Mouse (Mus musculus) midbrain, embryonic 10.5 days (tissue): Measurements from ENCODE around the gene Fus. TPM values are rescaled to one million over a fixed set of nuclear protein-coding genes. Genes with fewer than 3 reads are reported as not detected.

Experiments
- DNase-seq: peaks from one replicate; pipeline ENCODE4 v3.0.0-alpha.2; 2017; ENCODE audit warnings: low spot score
- H3K27ac ChIP-seq: fragments of 300-500 bp; sonication (generic); replicated peaks from 2 replicates; pipeline ENCODE4 v1.5.1; 2016; ENCODE audit warnings: mild to moderate bottlenecking
- H3K27me3 ChIP-seq: fragments of 300-500 bp; sonication (generic); 2 replicates; pipeline ENCODE4 v1.6.1; 2016; ENCODE audit warnings: low read depth, mild to moderate bottlenecking; ENCODE audit not compliant: poor library complexity, severe bottlenecking
- H3K36me3 ChIP-seq: fragments of 300-500 bp; sonication (generic); 2 replicates; pipeline ENCODE4 v1.6.1; 2016; ENCODE audit warnings: mild to moderate bottlenecking, moderate library complexity
- H3K4me1 ChIP-seq: fragments of 300-500 bp; sonication (generic); 2 replicates; pipeline ENCODE4 v1.6.1; 2016
- H3K4me3 ChIP-seq: fragments of 300-500 bp; sonication (generic); 2 replicates; pipeline ENCODE4 v1.5.1; 2016; ENCODE audit warnings: mild to moderate bottlenecking, moderate library complexity
- H3K9me3 ChIP-seq: fragments of 300-500 bp; sonication (generic); replicated peaks from 2 replicates; pipeline ENCODE4 v1.6.1; 2016; ENCODE audit warnings: mild to moderate bottlenecking
- WGBS: fragments of 180-500 bp; shearing (Covaris S2); methylation state at CpG from one replicate; pipeline ENCODE4 v1.1.7; 2016; 5-methylcytosine and 5-hydroxymethylcytosine counted together
- polyA plus RNA-seq: library from polyadenylated mRNA; unstranded; fragments of >200 nt; fragmentation: Nextera tagmentation; extraction: Ambion mirVana; gene quantifications from 2 replicates; pipeline ENCODE4 v1.2.1, GENCODE M21; 2016

The Fus gene
- polyA plus RNA-seq, 1 experiment from 2014 or later: 336 TPM

- Histone ChIP-seq H3K27ac (no peak overlapping the region), H3K27me3 (no peaks in the 10 kb centered on the region), H3K9me3 (no peaks in the 10 kb centered on the region), H3K36me3 (no peaks in the 10 kb centered on the region), H3K4me1 (no peaks in the 10 kb centered on the region), H3K4me3 (no peak overlapping the region)
- 87% methylated on average over 2 of the region's 2 CpGs for WGBS
- no peak for DNase-seq
Measured at GRCm38 (mm10) chr7:128019187-128019586, 51.9 kb downstream of the Fus start.

GRCm38 (mm10) chr7:128022974-128023373 is 55.7 kb downstream of the Fus start:
- 63% methylated on average over 8 of the region's 8 CpGs for WGBS
- H3K4me3 ChIP-seq: no peak overlapping the region
- no peaks in the 10 kb centered on the region for H3K36me3 ChIP-seq
- DNase-seq: no peak
- no peaks in the 10 kb centered on the region for H3K27me3 ChIP-seq
- H3K27ac ChIP-seq: no peak overlapping the region
- H3K9me3 ChIP-seq: no peaks in the 10 kb centered on the region
- no peaks in the 10 kb centered on the region for H3K4me1 ChIP-seq

GRCm38 (mm10) chr7:128023565-128023964 is 56.3 kb downstream of the Fus start:
- no peak overlapping the region for H3K27ac ChIP-seq
- DNase-seq: no peak
- 96% methylated on average over 4 of the region's 4 CpGs for WGBS

GRCm38 (mm10) chr7:128024364-128024763 is 57.1 kb downstream of the Fus start:
- Histone ChIP-seq H3K27ac (no peak overlapping the region), H3K4me1 (no peaks in the 10 kb centered on the region), H3K4me3 (no peak overlapping the region), H3K27me3 (no peaks in the 10 kb centered on the region), H3K9me3 (no peaks in the 10 kb centered on the region), H3K36me3 (no peaks in the 10 kb centered on the region)
- DNase-seq: no peak
- WGBS: 95% methylated on average over 9 of the region's 9 CpGs

More at GRCm38 (mm10) chr7:128023565-128023964, 56.3 kb downstream of the Fus start:
- H3K27me3 ChIP-seq: no peaks in the 10 kb centered on the region
- H3K36me3 ChIP-seq: no peaks in the 10 kb centered on the region
- no peaks in the 10 kb centered on the region for H3K4me1 ChIP-seq
- no peaks in the 10 kb centered on the region for H3K9me3 ChIP-seq
- no peak overlapping the region for H3K4me3 ChIP-seq

GRCm38 (mm10) chr7:128024932-128025331 is 57.7 kb downstream of the Fus start:
- DNase-seq: no peak
- Histone ChIP-seq H3K9me3 (no peaks in the 10 kb centered on the region), H3K36me3 (no peaks in the 10 kb centered on the region), H3K4me1 (no peaks in the 10 kb centered on the region), H3K27me3 (no peaks in the 10 kb centered on the region), H3K27ac (no peak overlapping the region), H3K4me3 (no peak overlapping the region)
- WGBS: 93% methylated on average over 4 of the region's 4 CpGs

- no peaks in the 10 kb centered on the region for H3K27me3 ChIP-seq
- H3K4me1 ChIP-seq: no peaks in the 10 kb centered on the region
- WGBS: 80% methylated on average over 4 of the region's 4 CpGs
- H3K27ac ChIP-seq: no peak overlapping the region
- no peaks in the 10 kb centered on the region for H3K9me3 ChIP-seq
- H3K36me3 ChIP-seq: no peaks in the 10 kb centered on the region
- H3K4me3 ChIP-seq: no peak overlapping the region
- no peak for DNase-seq
Measured at GRCm38 (mm10) chr7:128025381-128025780, 58.1 kb downstream of the Fus start.

GRCm38 (mm10) chr7:128031403-128031976 is 64.2 kb downstream of the Fus start:
- DNase-seq: peak; percentile 24
- Histone ChIP-seq H3K4me1 (no peaks in the 10 kb centered on the region), H3K9me3 (no peaks in the 10 kb centered on the region), H3K27ac (no peak overlapping the region), H3K4me3 (no peak overlapping the region), H3K27me3 (no peaks in the 10 kb centered on the region), H3K36me3 (no peaks in the 10 kb centered on the region)
- WGBS: 37% methylated on average over 9 of the region's 9 CpGs

GRCm38 (mm10) chr7:128032290-128032988 is 65.2 kb downstream of the Fus start:
- no peaks in the 10 kb centered on the region for H3K27me3 ChIP-seq
- H3K36me3 ChIP-seq: no peaks in the 10 kb centered on the region
- WGBS: 91% methylated on average over 5 of the region's 5 CpGs
- H3K27ac ChIP-seq: no peak overlapping the region
- DNase-seq: no peak
- no peaks in the 10 kb centered on the region for H3K9me3 ChIP-seq
- no peak overlapping the region for H3K4me3 ChIP-seq
- no peaks in the 10 kb centered on the region for H3K4me1 ChIP-seq

- no peaks in the 10 kb centered on the region for H3K9me3 ChIP-seq
- DNase-seq: no peak
- 92% methylated on average over 3 of the region's 3 CpGs for WGBS
- H3K4me1 ChIP-seq: no peaks in the 10 kb centered on the region
- H3K27me3 ChIP-seq: no peaks in the 10 kb centered on the region
- no peaks in the 10 kb centered on the region for H3K36me3 ChIP-seq
- no peak overlapping the region for H3K4me3 ChIP-seq
- no peak overlapping the region for H3K27ac ChIP-seq
Measured at GRCm38 (mm10) chr7:128032989-128033293, 65.7 kb downstream of the Fus start.

GRCm38 (mm10) chr7:128033616-128034015 is 66.4 kb downstream of the Fus start:
- Histone ChIP-seq H3K9me3 (no peaks in the 10 kb centered on the region), H3K36me3 (no peaks in the 10 kb centered on the region), H3K27ac (no peak overlapping the region), H3K4me1 (no peaks in the 10 kb centered on the region), H3K27me3 (no peaks in the 10 kb centered on the region), H3K4me3 (no peak overlapping the region)
- no peak for DNase-seq
- WGBS: 89% methylated on average over 4 of the region's 4 CpGs

Other genes starting within 250 kb of the Fus start
- 0.22 and 0.36 TPM in 2 replicates for gene Ctf2, start 235.3 kb upstream of the Fus start, polyA plus RNA-seq
- 7.9 and 8.3 TPM in 2 replicates for gene Fbxl19, start 222.9 kb upstream of the Fus start, polyA plus RNA-seq
- gene Orai3, start 197.6 kb upstream of the Fus start, polyA plus RNA-seq: 8.3 and 10.1 TPM in 2 replicates
- 13.4 and 14.7 TPM in 2 replicates for gene Setd1a, start 190.8 kb upstream of the Fus start, polyA plus RNA-seq
- gene Gm49388, start 181.8 kb upstream of the Fus start, polyA plus RNA-seq: 0.35 TPM in 1 of 2 replicates, not detected in the other
- gene Hsd3b7, start 166.9 kb upstream of the Fus start, polyA plus RNA-seq: 5.0 and 7.2 TPM in 2 replicates
- 19.5 and 21.6 TPM in 2 replicates for gene Stx4a, start 143.2 kb upstream of the Fus start, polyA plus RNA-seq
- 5.4 and 9.7 TPM in 2 replicates for gene Stx1b, start 142.9 kb upstream of the Fus start, polyA plus RNA-seq
- 17.2 and 18.7 TPM in 2 replicates for gene Zfp646, start 91.2 kb upstream of the Fus start, polyA plus RNA-seq
- 41.5 and 47.3 TPM in 2 replicates for gene Zfp668, start 90.6 kb upstream of the Fus start, polyA plus RNA-seq
- 0.52 and 0.68 TPM in 2 replicates for gene Prss53, start 76.5 kb upstream of the Fus start, polyA plus RNA-seq
- gene Gm21974, start 72.0 kb upstream of the Fus start, polyA plus RNA-seq: not detected in 2 replicates
- gene Vkorc1, start 71.8 kb upstream of the Fus start, polyA plus RNA-seq: 43.4 and 44.6 TPM in 2 replicates
- 128 and 130 TPM in 2 replicates for gene Bckdk, start 63.4 kb upstream of the Fus start, polyA plus RNA-seq
- gene Kat8, start 54.9 kb upstream of the Fus start, polyA plus RNA-seq: 51.1 and 52.4 TPM in 2 replicates
- 1.6 and 2.1 TPM in 2 replicates for gene Prss8, start 37.4 kb upstream of the Fus start, polyA plus RNA-seq
- 11.0 and 13.0 TPM in 2 replicates for gene Prss36, start 20.7 kb upstream of the Fus start, polyA plus RNA-seq
- gene Pycard, start 26.4 kb downstream of the Fus start, polyA plus RNA-seq: 6.1 and 7.5 TPM in 2 replicates
- not detected in 2 replicates for gene Trim72, start 36.5 kb downstream of the Fus start, polyA plus RNA-seq
- 0.48 and 0.68 TPM in 2 replicates for gene Itgam, start 95.2 kb downstream of the Fus start, polyA plus RNA-seq
- gene Gm49368, start 95.2 kb downstream of the Fus start, polyA plus RNA-seq: not detected in 2 replicates
- not detected in 2 replicates for gene Itgax, start 162.1 kb downstream of the Fus start, polyA plus RNA-seq
- gene Itgad, start 186.9 kb downstream of the Fus start, polyA plus RNA-seq: 0.16 TPM in 1 of 2 replicates, not detected in the other
- gene Cox6a2, start 238.9 kb downstream of the Fus start, polyA plus RNA-seq: not detected in 2 replicates